Mouse (Mus musculus): ENCODE data around the gene Akna. TPM values are rescaled to one million over a fixed set of nuclear protein-coding genes. Genes with fewer than 3 reads are reported as not detected.

Gene Akna
- polyA plus RNA-seq, 1 experiment from 2014 or later = 11.2 TPM

DNA sequence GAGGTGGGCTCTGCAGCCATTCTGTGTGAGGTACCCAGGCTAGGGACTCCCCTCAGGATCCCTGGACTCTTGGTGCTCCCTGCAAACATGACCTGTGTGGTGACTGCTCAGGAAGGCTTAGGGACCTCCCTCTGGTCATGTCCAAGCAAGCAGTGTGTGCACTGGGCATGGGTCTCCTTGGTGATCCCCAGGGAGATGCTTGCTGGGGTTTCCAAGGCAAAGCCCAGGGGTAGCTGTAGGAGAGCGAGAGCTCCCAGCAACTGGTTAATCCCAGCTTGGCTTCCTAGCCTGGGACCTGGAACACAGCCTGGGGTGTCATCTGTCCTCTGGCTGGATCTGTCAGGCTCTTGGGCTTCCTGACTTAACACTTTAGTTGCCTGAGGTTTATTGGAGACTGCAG, 27.8 kb downstream of the Akna start:
- H3K9ac ChIP-seq (replicated peaks; ENCODE audit: low read depth, low read length) = no peak overlapping the region
- H3K4me2 ChIP-seq (ENCODE audit: low read length) = no peak overlapping the region
- 41% methylated on average over 1 of the region's 1 CpGs for WGBS
- peak; percentile 36 for ATAC-seq
- H3K4me1 ChIP-seq (replicated peaks; ENCODE audit: control insufficient read depth, insufficient read depth, low read length) = peaks cover 11% of the 10 kb centered on the region
- H3K27ac ChIP-seq (ENCODE audit: low read length) = no peak overlapping the region
- H3K36me3 ChIP-seq (ENCODE audit: control insufficient read depth, insufficient read depth) = peaks cover 24% of the 10 kb centered on the region
- no peaks in the 10 kb centered on the region for H3K9me3 ChIP-seq (ENCODE audit: control insufficient read depth, low read length)
- no peak overlapping the region for H3K4me3 ChIP-seq (replicated peaks; ENCODE audit: low read length)
- no peaks in the 10 kb centered on the region for H3K27me3 ChIP-seq (replicated peaks; ENCODE audit: control insufficient read depth, insufficient read depth, low read length)

- Histone ChIP-seq H3K9ac (replicated peaks; ENCODE audit: low read depth, low read length) (no peak overlapping the region), H3K27ac (ENCODE audit: low read length) (no peak overlapping the region)
- ATAC-seq = no peak
Measured at GRCm38 (mm10) chr4:63374331-63374730, 28.8 kb downstream of the Akna start.

GRCm38 (mm10) chr4:63373404-63373803, 29.8 kb downstream of the Akna start:
- 89% methylated on average over 8 of the region's 8 CpGs for WGBS
- Histone ChIP-seq H3K9me3 (ENCODE audit: control insufficient read depth, low read length) (no peaks in the 10 kb centered on the region), H3K27me3 (replicated peaks; ENCODE audit: control insufficient read depth, insufficient read depth, low read length) (no peaks in the 10 kb centered on the region), H3K36me3 (ENCODE audit: control insufficient read depth, insufficient read depth) (peaks cover 8% of the 10 kb centered on the region; the same call in 1 of the 2 replicates), H3K4me3 (replicated peaks; ENCODE audit: low read length) (no peak overlapping the region), H3K4me2 (ENCODE audit: low read length) (no peak overlapping the region), H3K27ac (ENCODE audit: low read length) (no peak overlapping the region), H3K9ac (replicated peaks; ENCODE audit: low read depth, low read length) (no peak overlapping the region), H3K4me1 (replicated peaks; ENCODE audit: control insufficient read depth, insufficient read depth, low read length) (peaks cover 11% of the 10 kb centered on the region)
- ATAC-seq = no peak

More at GRCm38 (mm10) chr4:63374331-63374730, 28.8 kb downstream of the Akna start:
- peaks cover 11% of the 10 kb centered on the region for H3K4me1 ChIP-seq (replicated peaks; ENCODE audit: control insufficient read depth, insufficient read depth, low read length)
- no peak overlapping the region for H3K4me2 ChIP-seq (ENCODE audit: low read length)
- WGBS = 87% methylated on average over 12 of the region's 12 CpGs
- H3K4me3 ChIP-seq (replicated peaks; ENCODE audit: low read length) = no peak overlapping the region
- peaks cover 16% of the 10 kb centered on the region; the same call in 1 of the 2 replicates for H3K36me3 ChIP-seq (ENCODE audit: control insufficient read depth, insufficient read depth)
- H3K9me3 ChIP-seq (ENCODE audit: control insufficient read depth, low read length) = no peaks in the 10 kb centered on the region
- H3K27me3 ChIP-seq (replicated peaks; ENCODE audit: control insufficient read depth, insufficient read depth, low read length) = no peaks in the 10 kb centered on the region

- Histone ChIP-seq H3K27ac (ENCODE audit: low read length) (no peak overlapping the region), H3K9ac (replicated peaks; ENCODE audit: low read depth, low read length) (no peak overlapping the region), H3K36me3 (ENCODE audit: control insufficient read depth, insufficient read depth) (peaks cover 12% of the 10 kb centered on the region), H3K4me3 (replicated peaks; ENCODE audit: low read length) (no peak overlapping the region), H3K27me3 (replicated peaks; ENCODE audit: control insufficient read depth, insufficient read depth, low read length) (no peaks in the 10 kb centered on the region), H3K4me2 (ENCODE audit: low read length) (no peak overlapping the region), H3K9me3 (ENCODE audit: control insufficient read depth, low read length) (no peaks in the 10 kb centered on the region), H3K4me1 (replicated peaks; ENCODE audit: control insufficient read depth, insufficient read depth, low read length) (peaks cover 11% of the 10 kb centered on the region)
- no peak for ATAC-seq
- WGBS = 57% methylated on average over 3 of the region's 3 CpGs
Measured at GRCm38 (mm10) chr4:63371890-63372289, 31.3 kb downstream of the Akna start.

DNA sequence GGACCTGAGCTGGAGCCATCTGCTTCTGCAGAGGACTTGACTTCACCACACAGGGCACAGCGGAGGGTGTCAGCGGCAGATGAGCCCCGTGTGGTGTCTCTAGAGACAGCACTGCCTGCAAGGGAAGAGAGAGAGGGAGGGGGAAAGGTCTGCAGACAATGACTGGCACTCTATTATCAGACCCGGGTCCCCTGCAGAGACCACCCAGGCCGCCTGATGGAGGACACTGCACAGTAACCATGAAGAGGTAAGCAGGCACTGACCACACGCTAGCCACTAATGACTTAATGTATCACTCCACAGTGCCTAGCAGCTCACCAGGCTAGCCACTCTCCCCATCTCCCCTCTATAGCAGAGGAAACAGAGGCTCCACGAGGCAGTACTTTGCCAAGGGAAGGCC, 32.3 kb downstream of the Akna start:
- ATAC-seq = no peak
- no peak overlapping the region for H3K4me2 ChIP-seq (ENCODE audit: low read length)
- H3K27ac ChIP-seq (ENCODE audit: low read length) = no peak overlapping the region
- H3K27me3 ChIP-seq (replicated peaks; ENCODE audit: control insufficient read depth, insufficient read depth, low read length) = no peaks in the 10 kb centered on the region
- H3K9me3 ChIP-seq (ENCODE audit: control insufficient read depth, low read length) = no peaks in the 10 kb centered on the region
- H3K4me3 ChIP-seq (replicated peaks; ENCODE audit: low read length) = no peak overlapping the region
- no peak overlapping the region for H3K9ac ChIP-seq (replicated peaks; ENCODE audit: low read depth, low read length)
- H3K36me3 ChIP-seq (ENCODE audit: control insufficient read depth, insufficient read depth) = peaks cover 10% of the 10 kb centered on the region
- peaks cover 10% of the 10 kb centered on the region for H3K4me1 ChIP-seq (replicated peaks; ENCODE audit: control insufficient read depth, insufficient read depth, low read length)
- 37% methylated on average over 7 of the region's 7 CpGs for WGBS

DNA sequence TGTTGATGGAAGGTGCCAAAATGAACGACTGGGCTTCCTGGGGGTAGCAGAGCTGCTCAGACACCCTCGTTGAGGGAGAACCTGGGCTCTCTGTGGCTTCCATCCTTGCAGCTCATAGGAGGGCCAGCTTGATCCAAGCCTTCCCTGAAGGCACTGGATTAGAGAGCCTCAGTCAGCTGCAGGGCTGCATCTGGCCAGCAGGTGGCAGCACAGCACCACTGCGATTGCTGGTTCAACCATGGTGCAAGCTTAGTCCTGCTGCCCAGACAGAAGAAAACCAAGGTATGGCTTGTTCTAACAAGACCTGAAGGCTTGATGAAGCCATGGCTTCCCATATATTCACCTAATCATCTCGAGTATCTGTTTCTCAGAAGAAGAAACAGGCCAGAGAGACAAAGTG, 34.6 kb downstream of the Akna start:
- 14% methylated on average over 4 of the region's 4 CpGs for WGBS
- peak; percentile 70 for ATAC-seq

GRCm38 (mm10) chr4:63362150-63362549, 41.0 kb downstream of the Akna start, which contains the start of gene Orm2:
Gene Orm2 (plus strand): TSS chr4:63362449.
- H3K4me2 ChIP-seq (ENCODE audit: low read length) = no peak within 1 kb of the TSS
- ATAC-seq = no peak
- H3K4me3 ChIP-seq (replicated peaks; ENCODE audit: low read length) = no peak within 1 kb of the TSS
- H3K36me3 ChIP-seq (ENCODE audit: control insufficient read depth, insufficient read depth) = 0 out of 2 replicates have a peak, but pooled peaks cover under 1% of the 10 kb centered on the region
- H3K27ac ChIP-seq (ENCODE audit: low read length) = no peak within 1 kb of the TSS
- no peak within 1 kb of the TSS for H3K9ac ChIP-seq (replicated peaks; ENCODE audit: low read depth, low read length)
- H3K9me3 ChIP-seq (ENCODE audit: control insufficient read depth, low read length) = no peaks in the 10 kb centered on the region
- H3K4me1 ChIP-seq (replicated peaks; ENCODE audit: control insufficient read depth, insufficient read depth, low read length) = no peaks in the 10 kb centered on the region
- 82% methylated on average over 5 of the region's 5 CpGs for WGBS
- no peaks in the 10 kb centered on the region for H3K27me3 ChIP-seq (replicated peaks; ENCODE audit: control insufficient read depth, insufficient read depth, low read length)

More for the DNA sequence above, 34.6 kb downstream of the Akna start:
- Histone ChIP-seq H3K9me3 (ENCODE audit: control insufficient read depth, low read length) (no peaks in the 10 kb centered on the region), H3K9ac (replicated peaks; ENCODE audit: low read depth, low read length) (no peak overlapping the region), H3K4me1 (replicated peaks; ENCODE audit: control insufficient read depth, insufficient read depth, low read length) (no peaks in the 10 kb centered on the region), H3K4me3 (replicated peaks; ENCODE audit: low read length) (no peak overlapping the region), H3K4me2 (ENCODE audit: low read length) (no peak overlapping the region), H3K27ac (ENCODE audit: low read length) (no peak overlapping the region), H3K36me3 (ENCODE audit: control insufficient read depth, insufficient read depth) (peaks cover 10% of the 10 kb centered on the region), H3K27me3 (replicated peaks; ENCODE audit: control insufficient read depth, insufficient read depth, low read length) (no peaks in the 10 kb centered on the region)

DNA sequence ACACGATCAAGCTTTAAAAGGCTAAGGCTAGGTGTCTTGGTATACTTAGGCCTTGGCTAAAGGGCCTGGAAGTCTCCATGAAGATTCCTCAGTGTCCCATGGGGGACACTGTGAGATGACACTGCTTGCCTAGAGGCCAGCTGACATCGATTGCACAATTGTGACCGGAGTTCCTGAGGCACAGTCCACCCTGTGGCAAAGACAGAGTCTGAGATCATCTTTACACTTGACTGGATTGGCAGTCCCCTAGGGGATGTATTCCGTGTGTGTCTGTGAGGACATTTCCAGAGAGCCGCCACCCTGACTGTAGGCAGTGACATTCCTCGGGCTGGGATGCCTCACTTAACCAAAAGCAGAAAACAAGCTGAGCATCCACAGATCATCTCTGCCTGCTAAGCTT, 43.3 kb downstream of the Akna start:
- Histone ChIP-seq H3K9me3 (ENCODE audit: control insufficient read depth, low read length) (no peaks in the 10 kb centered on the region), H3K4me1 (replicated peaks; ENCODE audit: control insufficient read depth, insufficient read depth, low read length) (no peaks in the 10 kb centered on the region), H3K4me3 (replicated peaks; ENCODE audit: low read length) (no peak overlapping the region), H3K36me3 (ENCODE audit: control insufficient read depth, insufficient read depth) (no peaks in the 10 kb centered on the region), H3K4me2 (ENCODE audit: low read length) (no peak overlapping the region), H3K27me3 (replicated peaks; ENCODE audit: control insufficient read depth, insufficient read depth, low read length) (no peaks in the 10 kb centered on the region), H3K9ac (replicated peaks; ENCODE audit: low read depth, low read length) (no peak overlapping the region), H3K27ac (ENCODE audit: low read length) (no peak overlapping the region)
- 79% methylated on average over 6 of the region's 6 CpGs for WGBS
- ATAC-seq = no peak

- Histone ChIP-seq H3K4me1 (replicated peaks; ENCODE audit: control insufficient read depth, insufficient read depth, low read length) (no peaks in the 10 kb centered on the region), H3K9me3 (ENCODE audit: control insufficient read depth, low read length) (no peaks in the 10 kb centered on the region), H3K4me2 (ENCODE audit: low read length) (no peak overlapping the region), H3K4me3 (replicated peaks; ENCODE audit: low read length) (no peak overlapping the region), H3K27me3 (replicated peaks; ENCODE audit: control insufficient read depth, insufficient read depth, low read length) (no peaks in the 10 kb centered on the region), H3K27ac (ENCODE audit: low read length) (no peak overlapping the region), H3K9ac (replicated peaks; ENCODE audit: low read depth, low read length) (no peak overlapping the region), H3K36me3 (ENCODE audit: control insufficient read depth, insufficient read depth) (no peaks in the 10 kb centered on the region)
- ATAC-seq = no peak
- 75% methylated on average over 2 of the region's 2 CpGs for WGBS
Measured at GRCm38 (mm10) chr4:63356981-63357570, 46.1 kb downstream of the Akna start.
